Mouse (Mus musculus) liver, embryonic 14.5 days (tissue): ENCODE data around the gene 4930451I11Rik.

ENCODE experiments used
- CTCF ChIP-seq: IDR thresholded peaks from 2 replicates; pipeline ENCODE4 v1.5.1; 2016; ENCODE audit warnings: antibody characterized with exemption, low read depth, control low read depth
- EP300 ChIP-seq: IDR thresholded peaks from 2 replicates; pipeline ENCODE4 v1.6.1; 2016; ENCODE audit warnings: antibody characterized with exemption, low read depth

DNA sequence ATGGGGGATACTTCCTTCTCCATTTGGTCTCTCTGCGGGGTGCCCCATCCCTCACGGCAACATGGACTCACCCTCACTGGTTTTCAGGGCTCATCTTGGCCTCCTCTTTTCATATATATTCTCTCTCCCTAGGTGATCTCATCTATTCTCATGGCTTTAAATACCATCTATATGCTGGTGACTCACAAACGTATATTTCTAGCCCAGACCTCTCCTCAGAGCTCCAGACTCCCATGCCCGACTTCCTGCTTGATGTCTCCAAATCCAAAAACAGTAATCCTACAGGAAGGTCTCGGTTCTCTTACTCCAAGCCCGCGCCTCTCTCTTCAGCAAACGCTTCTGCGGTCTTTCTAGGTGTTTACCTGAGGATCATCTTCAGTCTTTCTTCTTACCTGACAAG is 11.8 kb upstream of the 4930451I11Rik start:
- no peak for TF ChIP-seq CTCF
- no peak for TF ChIP-seq EP300
